ENCODE assay signal across 9 mouse cellular contexts in the genomic region with DNA sequence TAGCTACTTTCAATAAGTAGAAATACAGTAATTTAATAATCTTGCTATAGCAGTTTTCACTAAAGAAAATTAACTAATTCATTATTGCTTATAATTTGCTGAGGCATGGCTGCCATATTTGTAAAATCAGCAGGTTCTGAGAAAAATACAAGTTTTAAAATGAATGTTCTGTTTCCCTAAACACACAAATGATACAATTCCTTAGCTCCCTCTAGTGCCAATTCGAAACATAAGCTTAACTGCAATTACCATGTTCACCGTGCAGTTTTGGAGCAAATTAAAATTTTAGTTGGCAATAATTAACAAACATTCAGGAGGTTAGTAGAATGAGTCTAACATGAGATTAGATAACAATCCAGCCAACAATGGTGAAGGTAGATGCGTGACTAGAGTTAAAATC.
DNase-seq lines count a peak whose midpoint lies in the region; ATAC-seq and TF ChIP-seq lines count a peak whose summit lies in the region.
"Had no signal": no experiment of that assay in that cellular context is flagged by ENCODE, and none has a peak within 500 bp of the region (broad histone marks: within the 10 kb centered on the region; RNA-seq: fewer than 3 reads in every experiment).

No protein-coding gene starts in this region.

- no peaks in the 10 kb centered on the region for H3K9me3 ChIP-seq in hindbrain, embryonic 14.5 days (ENCODE audit: control insufficient read depth, low read length)
- no peaks in the 10 kb centered on the region for H3K9me3 ChIP-seq in hindbrain, embryonic 16.5 days (ENCODE audit: control insufficient read depth, low read length)
- H3K9me3 ChIP-seq in liver, postnatal 0 days (ENCODE audit: low read length) = no peaks in the 10 kb centered on the region
- H3K9me3 ChIP-seq in forebrain, postnatal 0 days (ENCODE audit: low read length) = no peaks in the 10 kb centered on the region

- TF ChIP-seq EP300 in liver, postnatal 0 days (IDR thresholded peaks at IDR 0.05; ENCODE audit: low read depth) = no peak

- H3K27ac ChIP-seq in hindbrain, embryonic 14.5 days = no peak overlapping the region
- H3K27ac ChIP-seq in hindbrain, embryonic 16.5 days (ENCODE audit: low read depth, low read length) = no peak overlapping the region
- H3K27ac ChIP-seq in liver, postnatal 0 days (ENCODE audit: low read depth) = no peak overlapping the region
- no peak overlapping the region for H3K27ac ChIP-seq in forebrain, postnatal 0 days (ENCODE audit: low read depth, low read length)

- H3K9ac ChIP-seq in hindbrain, embryonic 14.5 days = no peak overlapping the region
- no peak overlapping the region for H3K9ac ChIP-seq in hindbrain, embryonic 16.5 days (ENCODE audit: low read depth, low read length)
- no peak overlapping the region for H3K9ac ChIP-seq in liver, postnatal 0 days (replicated peaks)
- H3K9ac ChIP-seq in forebrain, postnatal 0 days = no peak overlapping the region

- peak; percentile 49 for TF ChIP-seq CTCF in liver, postnatal 0 days (IDR thresholded peaks at IDR 0.05; ENCODE audit: low read depth)
- peak; percentile 75 for TF ChIP-seq CTCF in forebrain, postnatal 0 days (IDR thresholded peaks at IDR 0.05; ENCODE audit: low read depth)

- no peaks in the 10 kb centered on the region for H3K36me3 ChIP-seq in hindbrain, embryonic 14.5 days (replicated peaks; ENCODE audit: control insufficient read depth, insufficient read depth)
- no peaks in the 10 kb centered on the region for H3K36me3 ChIP-seq in hindbrain, embryonic 16.5 days (ENCODE audit: control insufficient read depth, insufficient read depth, low read length)
- no peaks in the 10 kb centered on the region for H3K36me3 ChIP-seq in liver, postnatal 0 days (replicated peaks; ENCODE audit: insufficient read depth, low read length)
- H3K36me3 ChIP-seq in forebrain, postnatal 0 days (ENCODE audit: insufficient read depth) = no peaks in the 10 kb centered on the region

- no peaks in the 10 kb centered on the region for H3K27me3 ChIP-seq in hindbrain, embryonic 14.5 days (ENCODE audit: control insufficient read depth, insufficient read depth, low read length)
- no peaks in the 10 kb centered on the region for H3K27me3 ChIP-seq in hindbrain, embryonic 16.5 days (replicated peaks; ENCODE audit: control insufficient read depth, insufficient read depth, low read length)
- H3K27me3 ChIP-seq in liver, postnatal 0 days (ENCODE audit: insufficient read depth, low read length) = no peaks in the 10 kb centered on the region
- H3K27me3 ChIP-seq in forebrain, postnatal 0 days (ENCODE audit: insufficient read depth, low read length) = no peaks in the 10 kb centered on the region

- H3K4me3 ChIP-seq in hindbrain, embryonic 14.5 days (replicated peaks; ENCODE audit: low read length) = no peak overlapping the region
- no peak overlapping the region for H3K4me3 ChIP-seq in hindbrain, embryonic 16.5 days (ENCODE audit: low read length)
- no peak overlapping the region for H3K4me3 ChIP-seq in liver, postnatal 0 days (ENCODE audit: low read depth, low read length)
- no peak overlapping the region for H3K4me3 ChIP-seq in forebrain, postnatal 0 days (ENCODE audit: low read depth, low read length)

- peak; percentile 78 for DNase-seq in hindbrain, embryonic 14.5 days (ENCODE audit: low spot score)
- no peak for DNase-seq in liver, postnatal 0 days
- DNase-seq in liver = no peak
- DNase-seq in Muller cell, postnatal 12 days (ENCODE audit: inconsistent ontology term) = peak; percentile 23
- DNase-seq in forebrain, postnatal 0 days = peak; percentile 69
- no peak for DNase-seq in thymus, postnatal 0 days (ENCODE audit: low spot score)
- DNase-seq: kidney, postnatal 25 days; lung, postnatal 36 days had no signal

- no peak for ATAC-seq in hindbrain, embryonic 14.5 days (ENCODE audit: low FRiP score)
- ATAC-seq in hindbrain, embryonic 16.5 days = no peak
- ATAC-seq in liver, postnatal 0 days = no peak
- no peak for ATAC-seq in forebrain, postnatal 0 days

- WGBS in hindbrain, embryonic 14.5 days = 44% methylated on average over 3 of the region's 3 CpGs
- WGBS in hindbrain, embryonic 16.5 days = 43% methylated on average over 3 of the region's 3 CpGs
- WGBS in liver, postnatal 0 days (ENCODE audit: insufficient replicate concordance) = 36% methylated on average over 3 of the region's 3 CpGs
- 30% methylated on average over 3 of the region's 3 CpGs for WGBS in forebrain, postnatal 0 days

- no peaks in the 10 kb centered on the region for H3K4me1 ChIP-seq in hindbrain, embryonic 14.5 days (replicated peaks; ENCODE audit: control insufficient read depth, insufficient read depth, low read length)
- H3K4me1 ChIP-seq in hindbrain, embryonic 16.5 days (ENCODE audit: control insufficient read depth, insufficient read depth, low read depth, low read length) = no peaks in the 10 kb centered on the region
- H3K4me1 ChIP-seq in liver, postnatal 0 days (ENCODE audit: insufficient read depth) = no peaks in the 10 kb centered on the region
- no peaks in the 10 kb centered on the region for H3K4me1 ChIP-seq in forebrain, postnatal 0 days (ENCODE audit: insufficient read depth)

- no peak overlapping the region for H3K4me2 ChIP-seq in hindbrain, embryonic 14.5 days (replicated peaks)
- no peak overlapping the region for H3K4me2 ChIP-seq in hindbrain, embryonic 16.5 days (ENCODE audit: low read length)
- no peak overlapping the region for H3K4me2 ChIP-seq in liver, postnatal 0 days (ENCODE audit: low read depth, low read length)
- H3K4me2 ChIP-seq in forebrain, postnatal 0 days (ENCODE audit: low read depth) = no peak overlapping the region

Comparison
In these comparisons a context has a peak if more than half of its experiments do, and no peak if none do; other contexts are left out.
1. DNase-seq: peak in hindbrain, embryonic 14.5 days (single experiment), Muller cell, postnatal 12 days (single experiment) and forebrain, postnatal 0 days (single experiment); none in liver, postnatal 0 days (single experiment), liver (single experiment) and thymus, postnatal 0 days (single experiment).